In the genomic region with DNA sequence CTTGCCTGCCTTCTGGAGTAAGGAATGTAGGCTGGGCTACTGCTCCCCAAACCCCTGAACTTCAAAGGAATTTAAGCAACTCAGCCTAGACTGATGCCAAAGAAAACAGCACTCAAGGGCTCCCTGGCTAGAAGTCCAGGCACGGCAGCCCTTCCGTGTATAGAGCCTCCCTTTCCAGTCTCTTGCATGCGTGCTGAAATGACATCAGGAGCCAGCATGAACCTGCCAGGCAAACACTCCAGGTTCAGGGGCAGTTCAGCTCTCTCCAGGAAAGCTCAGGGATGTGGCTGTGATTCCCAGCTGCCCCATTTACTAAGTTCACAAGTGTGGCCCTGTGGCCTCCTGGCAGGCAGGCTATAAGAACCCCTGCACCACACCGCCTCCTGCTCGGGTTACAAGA, we compare ENCODE assay signal across 8 mouse cellular contexts.
A peak's percentile ranks its signal among the peaks of the same experiment; 100 is the strongest.
DNase-seq lines count a peak whose midpoint lies in the region; ATAC-seq and TF ChIP-seq lines count a peak whose summit lies in the region.

No protein-coding gene starts in this region.

- H3K4me1 ChIP-seq in lung, adult 2 months (ENCODE audit: control insufficient read depth, insufficient read depth, low read length) = no peaks in the 10 kb centered on the region; the same call in 1 of the 2 replicates
- peaks cover 74% of the 10 kb centered on the region for H3K4me1 ChIP-seq in limb, embryonic 10.5 days
- 0 out of 2 replicates have a peak, but pooled peaks cover 3% of the 10 kb centered on the region for H3K4me1 ChIP-seq in neural tube, embryonic 14.5 days (ENCODE audit: control insufficient read depth, insufficient read depth, low read length)

- H3K9ac ChIP-seq in neural tube, embryonic 14.5 days (replicated peaks; ENCODE audit: low read depth, low read length) = no peak overlapping the region

- H3K9me3 ChIP-seq in limb, embryonic 10.5 days (replicated peaks) = no peaks in the 10 kb centered on the region
- no peaks in the 10 kb centered on the region for H3K9me3 ChIP-seq in neural tube, embryonic 14.5 days (ENCODE audit: control insufficient read depth, low read length)

- peak; percentile 53; the same call in 1 of the 2 replicates for ATAC-seq in neural tube, embryonic 14.5 days (ENCODE audit: low read depth)

- H3K27ac ChIP-seq in limb, embryonic 10.5 days = peak overlapping the region; percentile 80
- H3K27ac ChIP-seq in neural tube, embryonic 14.5 days (ENCODE audit: low read depth, low read length) = no peak overlapping the region

- intact Hi-C loops in gastrocnemius, postnatal 14 days (cut with DNase I; ENCODE audit: low total_unique reads) = no loop called here

- 50% methylated on average over 5 of the region's 5 CpGs for WGBS in lung, adult 2 months
- WGBS in limb, embryonic 10.5 days = 47% methylated on average over 5 of the region's 5 CpGs
- 15% methylated on average over 5 of the region's 5 CpGs for WGBS in neural tube, embryonic 14.5 days

- H3K27me3 ChIP-seq in limb, embryonic 10.5 days (ENCODE audit: low read depth, poor library complexity, severe bottlenecking) = no peaks in the 10 kb centered on the region
- H3K27me3 ChIP-seq in neural tube, embryonic 14.5 days (ENCODE audit: control insufficient read depth, insufficient read depth, low read length) = no peaks in the 10 kb centered on the region

- no peaks in the 10 kb centered on the region for H3K36me3 ChIP-seq in limb, embryonic 10.5 days
- H3K36me3 ChIP-seq in neural tube, embryonic 14.5 days (ENCODE audit: control insufficient read depth, insufficient read depth, low read length) = no peaks in the 10 kb centered on the region

- H3K4me3 ChIP-seq in lung, adult 2 months (replicated peaks; ENCODE audit: extremely low read depth, low read depth, low read length) = no peak overlapping the region
- H3K4me3 ChIP-seq in limb, embryonic 10.5 days = no peak overlapping the region
- H3K4me3 ChIP-seq in neural tube, embryonic 14.5 days (ENCODE audit: low read depth, low read length) = no peak overlapping the region

- H3K4me2 ChIP-seq in neural tube, embryonic 14.5 days (ENCODE audit: low read depth, low read length) = no peak overlapping the region

- no peak for TF ChIP-seq POLR2A in lung, adult 2 months (IDR thresholded peaks at IDR 0.05; ENCODE audit: borderline replicate concordance, extremely low read depth, low read depth, low read length)

- TF ChIP-seq CTCF in lung, adult 2 months (IDR thresholded peaks at IDR 0.05; ENCODE audit: insufficient read depth, low read length) = no peak

- peak; percentile 61 to 87 for DNase-seq in adrenal gland, adult (ENCODE audit: inconsistent age in 2 of 2, low spot score in 1 of 2)
- DNase-seq in adrenal gland, postnatal 4 days (ENCODE audit: low spot score in 2 of 2) = no peak
- DNase-seq in lung, adult 18-20 months = peak; percentile 66 to 76
- DNase-seq in lung, adult 2 months = no peak
- peak; percentile 44 for DNase-seq in limb, embryonic 10.5 days (ENCODE audit: low spot score)
- no peak for DNase-seq in cerebellum, postnatal 36 days
- no peak for DNase-seq in gastrocnemius, postnatal 14 days

Comparison
In these comparisons a context has a peak if more than half of its experiments do, and no peak if none do; other contexts are left out.
1. DNase-seq: peak in adrenal gland, adult (2 of 2), lung, adult 18-20 months (2 of 2) and limb, embryonic 10.5 days (single experiment); none in adrenal gland, postnatal 4 days (0 of 2), lung, adult 2 months (single experiment), cerebellum, postnatal 36 days (0 of 2) and gastrocnemius, postnatal 14 days (single experiment).